Mouse (Mus musculus) bone marrow, adult 2 months (tissue): ENCODE measurements at regions not wholly inside any gene's neighbourhood (a gene's known extent, or its start where the extent isn't known, plus 50 kb on each side); places are given as distances from the start of the nearest gene placed in this dataset.

Experiments
- CTCF ChIP-seq: fragments of 200-500 bp; IDR thresholded peaks from 2 replicates; pipeline ENCODE4 v1.5.1; 2011; ENCODE audit warnings: low read length, control low read depth; ENCODE audit not compliant: control insufficient read depth, insufficient read depth
- POLR2A ChIP-seq: fragments of 200-500 bp; IDR thresholded peaks from 2 replicates; pipeline ENCODE4 v1.6.1; 2011; ENCODE audit warnings: low read depth, mild to moderate bottlenecking, control low read depth, low read length, borderline replicate concordance; ENCODE audit not compliant: control insufficient read depth

- TF ChIP-seq CTCF (no peak), POLR2A (no peak)
Measured at GRCm38 (mm10) chr6:117313944-117314566, 145.7 kb downstream of the Cxcl12 start.
